Mouse (Mus musculus) limb, embryonic 11.5 days (tissue): Measurements from ENCODE around the gene Btbd1. TPM values are rescaled to one million over a fixed set of nuclear protein-coding genes. Genes with fewer than 3 reads are reported as not detected.

Experiments used
- ATAC-seq: fragments of 200-750 bp; cut with Nextera tagmentation; 2 replicates; pipeline ENCODE4 v1.8.0; 2017; ENCODE audit warnings: low read depth; ENCODE audit not compliant: insufficient number of reproducible peaks, low FRiP score, low TSS enrichment
- DNase-seq: peaks from one replicate; pipeline ENCODE4 v3.0.0-alpha.2; 2015; ENCODE audit warnings: low spot score
- H3K27ac ChIP-seq: fragments of 300-500 bp; sonication (generic); replicated peaks from 2 replicates; pipeline ENCODE4 v1.5.1; 2014; ENCODE audit warnings: low read depth, mild to moderate bottlenecking, low read length
- H3K27me3 ChIP-seq: fragments of 300-500 bp; sonication (generic); 2 replicates; pipeline ENCODE4 v1.6.1; 2014; ENCODE audit warnings: mild to moderate bottlenecking, low read length, mixed read lengths; ENCODE audit not compliant: control insufficient read depth, insufficient read depth
- H3K36me3 ChIP-seq: fragments of 300-500 bp; sonication (generic); 2 replicates; pipeline ENCODE4 v1.6.1; 2014; ENCODE audit warnings: mild to moderate bottlenecking, low read length, moderate library complexity, mixed read lengths; ENCODE audit not compliant: control insufficient read depth, insufficient read depth
- H3K4me1 ChIP-seq: fragments of 300-500 bp; sonication (generic); 2 replicates; pipeline ENCODE4 v1.6.1; 2014; ENCODE audit warnings: low read length, mixed read lengths; ENCODE audit not compliant: control insufficient read depth, insufficient read depth
- H3K4me2 ChIP-seq: fragments of 300-500 bp; sonication (generic); 2 replicates; pipeline ENCODE4 v1.6.1; 2014; ENCODE audit warnings: low read depth, mild to moderate bottlenecking, moderate library complexity; ENCODE audit not compliant: severe bottlenecking
- H3K4me3 ChIP-seq: fragments of 300-500 bp; sonication (generic); 2 replicates; pipeline ENCODE4 v1.5.1; 2014; ENCODE audit warnings: low read depth, low read length
- H3K9ac ChIP-seq: fragments of 300-500 bp; sonication (generic); 2 replicates; pipeline ENCODE4 v1.6.1; 2014; ENCODE audit warnings: mild to moderate bottlenecking, low read length
- H3K9me3 ChIP-seq: fragments of 300-500 bp; sonication (generic); 2 replicates; pipeline ENCODE4 v1.6.1; 2016; ENCODE audit warnings: low read length; ENCODE audit not compliant: control insufficient read depth
- WGBS: fragments of 180-500 bp; shearing (Covaris S2); extraction: QIAGEN DNeasy Blood & Tissue Kit; methylation state at CpG from one replicate; pipeline ENCODE4 v1.1.7; 2014; 5-methylcytosine and 5-hydroxymethylcytosine counted together
- polyA plus RNA-seq: library from polyadenylated mRNA; unstranded; fragments of >200 nt; fragmentation: Nextera tagmentation; extraction: Ambion mirVana; gene quantifications from 2 replicates; pipeline ENCODE4 v1.2.1, GENCODE M21; 2014

The Btbd1 gene
- polyA plus RNA-seq, 1 experiment from 2014 or later, result 74.0 TPM

DNA sequence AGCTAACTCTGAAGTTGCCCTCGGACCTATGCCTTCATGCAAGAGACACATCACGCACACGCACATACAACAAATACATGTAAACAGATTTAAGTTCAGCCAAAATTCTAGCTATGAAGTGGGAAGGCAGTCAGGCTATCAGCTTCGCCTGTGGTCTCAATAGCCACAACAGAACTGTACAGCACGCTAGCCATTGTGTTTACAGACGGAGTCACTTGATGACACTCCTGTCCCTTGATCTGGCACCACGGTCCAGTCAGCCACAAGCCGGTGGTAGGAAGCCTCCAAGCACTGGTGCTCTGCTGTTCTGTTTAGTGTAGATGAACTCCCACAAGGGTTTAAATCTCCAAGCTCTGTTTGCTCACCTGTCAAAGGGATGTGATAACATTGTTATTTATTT lies 16.8 kb upstream of the Btbd1 start:
- Histone ChIP-seq H3K27ac (no peak overlapping the region), H3K4me3 (no peak overlapping the region), H3K27me3 (no peaks in the 10 kb centered on the region), H3K9ac (no peak overlapping the region), H3K36me3 (no peaks in the 10 kb centered on the region), H3K4me1 (peaks cover 6% of the 10 kb centered on the region), H3K4me2 (no peak overlapping the region), H3K9me3 (no peaks in the 10 kb centered on the region)
- no peak for ATAC-seq
- WGBS, result 78% methylated on average over 8 of the region's 8 CpGs
- no peak for DNase-seq

DNA sequence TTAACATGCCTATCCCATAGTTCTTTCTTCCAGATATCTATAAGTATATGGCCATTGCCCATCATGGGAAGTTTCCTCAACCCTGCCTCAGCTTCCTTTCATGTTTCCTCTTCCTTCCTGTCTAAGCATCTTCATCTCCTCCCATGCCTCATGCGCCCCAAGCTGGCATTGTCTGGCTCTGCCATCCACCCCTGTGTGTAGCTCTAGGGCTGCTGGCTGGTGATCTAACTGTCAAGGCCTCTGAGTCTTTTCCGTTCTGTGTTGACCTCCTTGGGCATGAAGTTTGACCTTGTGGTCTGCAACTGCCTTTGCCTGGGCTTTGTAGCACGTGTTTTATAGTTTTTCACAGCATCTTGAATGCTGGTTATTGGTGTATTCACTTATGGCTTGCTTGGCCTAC lies 16.1 kb upstream of the Btbd1 start:
- no peak for DNase-seq
- H3K9ac ChIP-seq, result no peak overlapping the region
- H3K4me2 ChIP-seq, result no peak overlapping the region
- peaks cover 6% of the 10 kb centered on the region for H3K4me1 ChIP-seq
- H3K27me3 ChIP-seq, result no peaks in the 10 kb centered on the region
- no peaks in the 10 kb centered on the region for H3K36me3 ChIP-seq
- H3K9me3 ChIP-seq, result no peaks in the 10 kb centered on the region
- 67% methylated on average over 3 of the region's 3 CpGs for WGBS
- no peak for ATAC-seq
- no peak overlapping the region for H3K27ac ChIP-seq
- H3K4me3 ChIP-seq, result no peak overlapping the region

DNA sequence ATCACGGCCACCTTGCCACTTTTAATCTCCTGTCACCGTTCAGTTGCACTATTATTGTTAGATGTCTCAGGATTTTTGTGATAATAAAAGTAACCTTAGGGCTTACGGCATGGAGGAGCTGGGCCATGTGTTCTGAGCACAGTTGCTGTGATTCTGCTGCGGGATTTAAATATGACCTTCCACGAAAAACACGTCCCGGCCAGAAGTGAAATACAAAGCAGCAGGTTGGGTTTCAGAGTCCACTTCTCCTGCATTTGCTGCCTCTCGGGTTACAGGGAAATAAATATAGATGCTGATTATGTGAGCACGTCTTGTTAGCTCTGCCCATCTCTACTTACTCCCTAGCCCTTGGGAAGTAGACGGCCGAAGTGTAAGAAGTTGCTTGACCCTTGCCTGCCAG lies 15.6 kb upstream of the Btbd1 start:
- Histone ChIP-seq H3K36me3 (no peaks in the 10 kb centered on the region), H3K4me1 (peaks cover 6% of the 10 kb centered on the region), H3K27me3 (no peaks in the 10 kb centered on the region), H3K27ac (no peak overlapping the region), H3K9me3 (no peaks in the 10 kb centered on the region), H3K9ac (no peak overlapping the region), H3K4me2 (no peak overlapping the region), H3K4me3 (no peak overlapping the region)
- ATAC-seq (no peak), DNase-seq (no peak)
- 70% methylated on average over 11 of the region's 11 CpGs for WGBS

DNA sequence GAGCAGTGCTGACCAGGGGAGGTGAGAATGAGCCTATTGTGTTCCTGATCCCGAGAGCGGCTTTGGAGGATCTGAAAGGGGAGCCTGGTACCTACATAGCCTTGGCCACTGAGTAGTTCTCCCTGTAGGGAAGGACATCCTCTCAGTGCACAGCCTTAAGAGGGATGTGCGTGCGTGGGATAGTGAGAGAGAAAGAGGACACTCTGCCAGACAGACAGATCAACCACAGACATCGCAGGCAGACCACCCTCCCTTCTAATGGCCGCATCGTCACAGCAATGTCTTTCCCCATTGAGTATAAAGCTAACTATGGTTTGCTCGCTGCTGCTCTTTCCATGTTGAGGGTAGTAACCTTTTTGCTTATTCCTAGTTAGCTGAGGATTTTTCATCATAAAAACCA lies 14.7 kb upstream of the Btbd1 start:
- H3K4me2 ChIP-seq, result no peak overlapping the region
- H3K4me3 ChIP-seq, result no peak overlapping the region

DNA sequence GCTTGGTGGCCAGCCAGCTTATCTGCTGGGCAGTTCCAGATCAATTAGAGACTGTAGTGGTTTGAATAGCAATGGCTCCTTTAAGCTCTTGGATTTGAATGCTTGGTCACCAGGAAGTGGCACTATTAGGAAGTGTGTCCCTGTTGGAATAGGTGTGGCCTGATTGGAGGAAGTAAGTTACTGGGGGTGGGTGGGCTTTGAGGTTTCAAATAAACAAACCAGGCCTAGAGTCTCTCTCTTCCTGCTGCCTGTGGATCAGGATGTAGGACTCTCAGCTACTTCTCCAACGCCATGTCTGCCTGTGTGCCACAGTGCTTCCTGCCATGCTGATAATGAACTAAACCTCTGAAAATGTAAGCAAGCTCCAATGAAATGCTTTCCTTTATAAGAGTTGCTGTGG lies 13.8 kb upstream of the Btbd1 start:
- Histone ChIP-seq H3K4me2 (no peak overlapping the region), H3K36me3 (no peaks in the 10 kb centered on the region), H3K4me1 (peaks cover 6% of the 10 kb centered on the region), H3K27ac (no peak overlapping the region), H3K9me3 (no peaks in the 10 kb centered on the region), H3K27me3 (no peaks in the 10 kb centered on the region), H3K9ac (no peak overlapping the region), H3K4me3 (no peak overlapping the region)
- WGBS, result 77% methylated on average over 1 of the region's 1 CpGs
- no peak for ATAC-seq
- DNase-seq, result no peak

More for the DNA sequence above, 14.7 kb upstream of the Btbd1 start:
- ATAC-seq (no peak), DNase-seq (no peak)
- no peak overlapping the region for H3K9ac ChIP-seq
- H3K4me1 ChIP-seq, result peaks cover 6% of the 10 kb centered on the region
- no peaks in the 10 kb centered on the region for H3K36me3 ChIP-seq
- no peaks in the 10 kb centered on the region for H3K9me3 ChIP-seq
- 84% methylated on average over 8 of the region's 8 CpGs for WGBS
- no peak overlapping the region for H3K27ac ChIP-seq
- H3K27me3 ChIP-seq, result no peaks in the 10 kb centered on the region

DNA sequence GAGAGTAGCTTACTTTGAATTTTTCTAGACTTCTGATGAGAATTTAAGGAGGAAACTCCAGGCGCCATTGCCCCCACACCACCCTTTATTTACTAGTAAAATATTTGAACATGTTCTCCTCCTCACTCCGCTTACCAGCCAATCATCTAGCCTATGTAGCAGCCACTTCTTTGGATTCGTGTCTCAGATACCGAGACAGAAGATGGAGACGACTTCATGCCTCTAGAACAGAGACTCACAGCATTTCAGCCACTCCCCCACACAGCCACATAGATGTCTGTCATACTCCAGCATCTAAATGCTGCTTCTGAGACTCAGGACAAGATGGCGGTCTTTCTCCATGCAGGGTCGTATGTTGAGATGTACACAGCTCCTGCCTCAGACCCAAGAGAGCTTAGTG lies 12.9 kb upstream of the Btbd1 start:
- no peak for DNase-seq
- H3K9me3 ChIP-seq, result no peaks in the 10 kb centered on the region
- 92% methylated on average over 7 of the region's 7 CpGs for WGBS
- no peak for ATAC-seq
- H3K4me3 ChIP-seq, result no peak overlapping the region
- no peaks in the 10 kb centered on the region for H3K36me3 ChIP-seq
- H3K4me1 ChIP-seq, result peaks cover 2% of the 10 kb centered on the region; the same call in 1 of the 2 replicates
- H3K4me2 ChIP-seq, result no peak overlapping the region
- H3K9ac ChIP-seq, result no peak overlapping the region
- H3K27ac ChIP-seq, result no peak overlapping the region
- H3K27me3 ChIP-seq, result no peaks in the 10 kb centered on the region

DNA sequence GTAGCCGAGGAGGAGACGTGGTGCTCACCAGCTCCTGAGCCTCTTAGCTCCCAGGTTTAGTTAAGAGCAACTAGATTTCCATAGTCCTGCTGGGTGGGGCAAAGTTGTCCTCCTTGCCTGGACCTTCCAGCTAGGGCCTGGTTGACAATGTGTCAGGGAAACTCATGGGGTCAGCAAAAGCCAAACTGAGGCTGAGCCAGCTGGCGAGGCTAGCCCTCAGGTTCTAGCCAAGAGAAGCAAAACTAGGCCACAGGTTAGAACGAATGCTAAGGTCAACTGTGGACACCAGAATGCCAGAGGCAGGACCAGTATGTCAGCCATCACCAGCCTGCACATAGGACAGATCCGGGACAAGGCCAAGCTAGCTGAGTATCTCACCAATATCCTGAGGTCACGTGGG lies 12.2 kb upstream of the Btbd1 start:
- Histone ChIP-seq H3K9me3 (no peaks in the 10 kb centered on the region), H3K4me1 (no peaks in the 10 kb centered on the region; the same call in 1 of the 2 replicates), H3K4me2 (no peak overlapping the region), H3K9ac (no peak overlapping the region), H3K4me3 (no peak overlapping the region), H3K27ac (no peak overlapping the region), H3K27me3 (no peaks in the 10 kb centered on the region), H3K36me3 (no peaks in the 10 kb centered on the region)
- ATAC-seq (no peak), DNase-seq (no peak)
- 84% methylated on average over 6 of the region's 6 CpGs for WGBS

DNA sequence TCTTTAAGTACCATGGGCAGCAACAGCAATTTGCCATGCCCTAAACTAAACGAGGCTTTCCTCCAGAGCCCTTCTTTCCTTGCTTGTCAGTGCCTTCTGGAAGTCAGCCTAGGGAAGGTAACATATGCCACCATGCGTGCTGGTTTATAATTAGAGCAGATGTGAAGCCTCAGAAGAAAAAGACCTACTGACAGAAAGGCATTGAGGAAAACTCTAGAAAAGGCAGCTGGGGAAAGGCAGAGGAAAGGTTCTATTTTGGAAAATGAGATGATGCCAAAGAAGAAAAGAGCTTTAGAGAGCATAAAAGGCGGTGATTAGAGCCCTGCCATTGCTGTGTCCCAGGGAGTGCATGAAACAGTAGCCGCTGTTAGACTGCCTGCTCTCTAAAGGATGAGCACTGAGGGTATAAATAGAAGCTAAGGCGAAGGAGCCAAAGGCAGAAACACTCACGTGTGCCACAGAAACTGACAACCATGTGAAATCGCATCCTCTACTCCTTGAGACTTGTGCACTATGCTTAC lies 11.5 kb upstream of the Btbd1 start:
- H3K27ac ChIP-seq, result no peak overlapping the region
- H3K4me3 ChIP-seq, result no peak overlapping the region
- H3K27me3 ChIP-seq, result no peaks in the 10 kb centered on the region
- DNase-seq (no peak), ATAC-seq (no peak)
- H3K9me3 ChIP-seq, result no peaks in the 10 kb centered on the region
- no peak overlapping the region for H3K9ac ChIP-seq
- H3K36me3 ChIP-seq, result no peaks in the 10 kb centered on the region
- WGBS, result 71% methylated on average over 7 of the region's 7 CpGs
- no peaks in the 10 kb centered on the region; the same call in 1 of the 2 replicates for H3K4me1 ChIP-seq
- H3K4me2 ChIP-seq, result no peak overlapping the region

DNA sequence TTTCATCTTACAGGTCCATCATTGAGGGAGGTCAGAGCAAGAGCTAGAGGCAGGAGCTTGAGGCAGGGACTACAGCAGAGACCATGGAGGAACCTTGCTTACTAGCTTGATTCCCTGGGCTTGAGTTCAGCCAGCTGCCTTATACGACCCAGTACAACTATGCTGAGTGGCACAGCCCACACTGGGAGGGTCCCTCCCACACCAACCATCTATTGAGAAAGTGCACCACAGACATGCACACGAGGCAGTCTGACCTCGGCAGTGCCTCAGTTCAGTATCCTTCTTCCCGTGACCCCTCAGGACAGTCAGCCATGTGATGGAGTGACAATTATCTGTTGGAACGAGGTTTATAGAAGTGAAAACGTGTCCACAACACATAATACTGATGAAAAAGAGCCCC lies 10.5 kb upstream of the Btbd1 start:
- Histone ChIP-seq H3K27ac (no peak overlapping the region), H3K4me3 (no peak overlapping the region), H3K9me3 (no peaks in the 10 kb centered on the region), H3K9ac (no peak overlapping the region), H3K4me2 (no peak overlapping the region), H3K36me3 (no peaks in the 10 kb centered on the region), H3K4me1 (no peaks in the 10 kb centered on the region), H3K27me3 (no peaks in the 10 kb centered on the region)
- DNase-seq, result no peak
- no peak for ATAC-seq
- 68% methylated on average over 6 of the region's 6 CpGs for WGBS
